Mouse (Mus musculus) cerebellum, postnatal 25 days (tissue): Measurements from ENCODE around the gene Zfr2.

ENCODE experiments used
- DNase-seq, 2 experiments: peaks; one replicate each; pipeline ENCODE4 v3.0.0; 2021; ENCODE audit warnings: mixed read lengths in 2 of 2

Gene Zfr2

DNA sequence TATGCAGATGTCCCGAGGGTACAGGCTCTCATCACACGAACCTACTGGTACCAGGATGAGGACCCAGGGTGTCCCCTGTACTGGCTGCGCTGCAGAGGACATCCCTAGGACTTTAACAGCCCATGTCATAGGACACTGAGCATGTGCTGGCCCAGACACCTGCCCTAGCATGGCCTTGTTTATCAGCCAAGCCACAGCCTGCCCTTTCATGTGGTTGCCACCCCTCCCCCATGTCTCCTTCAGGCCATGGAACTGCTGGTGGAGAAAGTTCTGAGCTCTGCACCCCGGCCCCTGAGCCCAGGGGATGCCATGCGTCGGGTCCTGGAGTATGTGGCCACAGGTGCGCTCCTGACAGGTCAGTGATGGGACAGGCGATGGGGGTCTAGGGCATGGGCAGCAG, 16.5 kb downstream of the Zfr2 start:
- DNase-seq = no peak

DNA sequence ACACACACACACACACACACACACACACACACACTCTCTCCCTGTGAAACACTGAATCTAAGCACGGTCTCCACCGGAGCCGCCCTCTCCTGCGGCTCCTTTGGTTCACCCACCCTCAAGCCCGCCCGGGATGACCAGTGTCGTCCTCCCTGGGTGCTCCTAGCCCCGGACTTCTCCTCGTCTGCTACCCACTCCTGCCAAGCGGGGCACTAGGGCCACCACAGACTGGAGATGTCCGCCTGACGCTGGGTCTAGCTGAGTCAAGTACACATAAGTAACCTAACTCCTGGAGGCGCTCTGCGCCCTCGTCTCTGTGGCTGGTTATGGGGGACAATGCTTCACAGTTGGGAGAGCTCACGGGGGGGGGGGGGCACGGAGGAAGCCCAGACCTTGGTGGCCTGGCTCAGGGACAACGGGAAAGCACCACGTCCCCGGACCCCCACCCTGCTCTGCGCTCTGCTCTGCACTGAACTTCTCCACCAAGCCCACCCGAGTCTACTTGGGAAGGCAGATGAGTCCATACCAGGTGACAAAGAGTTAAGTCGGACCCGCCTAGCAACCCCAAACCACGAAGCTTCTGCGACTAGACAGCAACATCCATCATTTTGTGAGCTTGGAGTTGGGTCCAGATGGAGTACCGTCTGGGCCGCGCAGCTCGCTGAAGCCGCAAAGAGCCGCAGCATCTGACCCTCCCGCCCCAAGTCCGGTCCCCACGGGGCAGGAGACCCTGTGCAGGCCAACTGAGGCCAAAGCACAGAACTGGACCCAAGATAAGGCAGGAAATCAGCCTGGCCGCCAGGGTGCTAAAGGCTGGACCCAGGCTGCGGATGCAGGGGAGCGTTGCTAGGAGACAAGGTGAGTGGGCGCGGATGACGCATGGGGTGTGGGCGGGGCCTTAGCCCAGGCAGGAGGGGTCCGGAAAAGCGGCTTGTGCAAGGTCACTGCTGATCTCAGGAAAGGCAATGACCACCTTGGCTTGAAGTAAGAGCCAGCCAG, 19.8 kb downstream of the Zfr2 start, which contains the start of gene Matk:
Gene Matk (plus strand): TSS at position 512 of the 996 bp plus-strand sequence.
- DNase-seq = peak; percentile 75 to 83

DNA sequence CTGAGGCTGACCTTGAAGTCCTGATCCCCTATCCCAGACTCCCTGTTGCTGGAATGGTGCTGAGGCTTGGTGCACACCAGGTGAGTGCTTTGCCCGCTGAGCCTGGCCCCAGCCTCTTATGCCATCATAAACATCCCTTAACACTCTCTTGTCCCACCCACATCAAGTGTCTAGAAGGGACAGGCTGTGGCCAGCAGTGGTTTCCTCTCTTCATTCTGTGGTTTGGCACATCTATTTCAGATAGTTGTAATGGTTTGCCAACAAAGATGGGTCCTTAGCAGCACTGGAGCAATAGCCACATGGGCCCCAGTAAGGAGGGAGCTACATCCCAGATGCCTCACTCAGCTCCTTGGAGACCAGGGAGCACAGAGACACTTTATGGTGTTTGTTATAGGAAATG, 21.9 kb downstream of the Zfr2 start:
- no peak for DNase-seq

DNA sequence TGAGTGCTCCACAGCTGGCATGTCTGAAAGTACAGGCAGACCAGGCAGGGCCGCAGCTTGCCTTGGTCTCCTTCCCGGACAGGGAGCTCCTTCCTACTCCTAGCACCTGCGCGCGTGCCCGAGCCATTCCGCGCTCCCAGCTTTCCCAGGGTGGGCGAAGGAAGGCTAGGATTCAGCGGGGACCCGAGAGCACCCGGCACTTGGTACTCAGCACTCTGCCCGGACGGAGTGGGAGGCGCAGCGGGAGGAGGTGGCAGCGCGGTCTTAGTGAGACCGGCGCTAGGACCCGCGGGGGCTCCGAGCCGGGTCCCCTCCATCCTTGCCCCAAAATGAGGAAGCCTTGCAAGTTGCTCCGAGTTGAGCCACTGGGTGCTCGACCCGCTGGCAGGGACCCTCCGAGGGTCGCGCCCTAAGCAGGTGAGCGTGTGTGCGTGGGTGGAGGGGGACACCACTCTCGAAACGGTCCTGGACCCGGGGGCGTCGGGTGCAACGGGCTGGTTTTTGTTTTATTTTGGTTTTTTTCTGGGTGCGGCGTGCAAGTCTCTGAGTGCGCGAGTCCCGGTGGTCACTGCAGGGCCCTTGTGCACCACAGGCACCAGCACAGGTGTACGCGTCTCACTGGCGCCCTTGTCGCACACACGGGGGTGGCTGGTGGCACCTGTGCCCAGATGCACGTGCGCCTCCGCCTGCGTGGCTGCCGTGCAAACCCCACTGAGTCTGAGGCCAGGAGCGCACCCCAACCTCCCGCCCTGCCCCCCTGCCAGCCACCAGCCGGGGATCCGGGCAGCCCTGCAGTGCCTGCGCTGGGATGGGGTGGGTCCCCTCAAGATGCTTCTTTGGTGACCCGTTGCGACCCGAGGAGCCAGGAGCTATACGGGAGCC, 24.4 kb downstream of the Zfr2 start:
- DNase-seq = peak; percentile 67 to 69

DNA sequence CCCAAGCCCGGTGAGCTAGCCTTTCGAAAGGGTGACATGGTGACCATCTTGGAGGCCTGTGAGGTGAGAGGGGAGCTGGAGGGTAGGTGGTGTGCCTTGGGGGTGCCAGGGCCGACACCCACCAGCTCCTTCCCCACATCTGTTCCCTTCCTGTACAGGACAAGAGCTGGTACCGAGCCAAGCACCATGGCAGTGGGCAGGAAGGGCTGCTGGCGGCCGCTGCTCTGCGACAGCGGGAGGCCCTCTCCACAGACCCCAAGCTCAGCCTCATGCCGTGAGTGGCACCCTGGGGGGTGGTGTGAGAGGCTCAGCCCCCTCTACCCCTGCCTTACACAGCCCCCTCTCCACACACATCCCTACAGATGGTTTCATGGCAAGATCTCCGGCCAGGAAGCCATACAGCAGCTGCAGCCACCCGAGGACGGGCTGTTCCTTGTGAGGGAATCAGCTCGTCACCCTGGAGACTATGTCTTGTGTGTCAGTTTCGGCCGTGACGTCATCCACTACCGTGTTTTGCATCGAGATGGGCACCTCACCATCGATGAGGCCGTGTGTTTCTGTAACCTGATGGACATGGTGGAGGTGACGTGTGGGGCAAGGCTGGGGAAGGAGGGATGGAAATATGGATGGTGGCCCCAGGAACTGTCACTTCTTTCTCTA, 26.4 kb downstream of the Zfr2 start:
- peak in 1 of 2 experiments; percentile 46 for DNase-seq

DNA sequence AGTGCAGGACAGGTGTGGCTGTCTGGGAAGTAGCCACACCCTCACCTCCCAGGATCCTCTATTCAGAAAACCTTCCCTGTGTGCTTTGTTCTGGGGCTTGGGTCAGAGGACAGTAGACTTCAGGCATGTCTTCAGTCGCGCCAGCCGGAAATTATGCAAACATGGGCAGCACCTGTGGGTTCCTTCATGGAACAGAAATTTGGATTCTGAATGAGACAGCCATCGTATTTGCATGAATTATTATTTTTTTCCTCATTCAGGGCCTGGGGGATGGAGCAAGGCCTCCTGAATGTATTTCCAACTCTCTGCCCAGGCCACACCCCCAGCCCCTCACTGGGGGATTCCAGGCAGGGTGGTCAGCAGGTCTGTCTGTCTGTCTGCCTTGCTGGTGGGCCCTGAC, 28.1 kb downstream of the Zfr2 start:
- DNase-seq = no peak

DNA sequence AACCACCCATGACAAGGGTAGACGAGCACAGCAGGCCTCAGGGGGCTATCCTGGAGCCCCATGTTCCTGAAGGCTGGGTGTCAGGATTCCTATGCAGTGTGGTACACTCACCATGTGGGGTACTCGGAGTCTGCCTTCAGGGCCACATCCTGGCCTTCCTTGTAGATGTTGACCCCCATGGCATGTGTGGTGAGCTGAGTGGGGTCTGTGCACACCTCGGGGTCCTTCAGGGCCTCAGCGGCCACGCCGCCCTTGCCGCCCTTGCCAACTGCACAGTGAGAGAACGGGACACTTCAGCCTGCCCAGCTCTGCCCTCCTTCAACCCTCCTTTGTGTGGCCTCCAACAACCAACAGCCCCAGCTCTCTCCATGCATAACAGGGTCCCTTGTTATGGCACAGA, 32.6 kb downstream of the Zfr2 start:
- peak in 1 of 2 experiments; percentile 43 for DNase-seq

DNA sequence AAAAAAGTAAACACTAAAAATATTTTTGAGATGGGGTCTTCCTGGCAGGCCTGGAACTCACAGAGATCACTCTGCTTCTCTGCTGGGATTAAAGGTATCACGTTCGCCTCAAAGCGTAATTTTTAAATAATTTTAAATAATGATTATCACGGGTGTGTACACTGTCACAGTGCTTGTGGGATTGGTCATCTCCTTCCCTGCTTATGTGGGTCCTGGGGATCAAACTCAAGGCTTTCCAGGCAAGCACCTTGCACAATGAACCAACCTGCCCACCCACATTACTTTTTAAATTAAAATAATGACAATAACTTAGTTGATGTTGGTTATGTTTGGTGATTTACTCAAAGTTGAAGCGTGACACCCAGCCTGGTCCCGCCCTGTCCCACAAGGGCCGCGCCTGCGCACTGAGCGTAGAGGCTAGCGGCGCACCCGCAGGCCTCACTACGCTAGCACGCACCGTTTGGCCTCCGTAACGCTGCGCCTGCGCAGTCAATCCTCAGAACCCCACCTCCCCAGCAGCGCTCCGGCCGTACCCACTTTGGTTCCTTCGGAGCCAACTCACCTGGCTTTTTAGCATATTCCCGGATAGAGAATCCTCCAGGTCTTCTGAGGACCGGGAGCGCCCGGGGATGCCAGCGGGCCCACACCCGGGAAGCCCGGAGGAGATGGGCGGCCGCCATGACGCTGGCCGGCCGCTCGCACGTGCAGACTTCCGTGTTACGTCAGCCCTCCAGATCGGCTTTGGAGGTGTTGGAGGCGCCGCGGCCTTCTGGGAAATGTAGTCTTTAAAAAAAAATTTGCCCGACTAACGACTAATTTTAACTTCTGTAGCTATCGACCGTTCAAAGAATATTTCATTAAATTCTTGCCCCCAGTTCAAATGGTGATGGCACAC, 33.5 kb downstream of the Zfr2 start, which contains the start of the genes Mrpl54 and Apba3:
Gene Mrpl54 (minus strand): TSS at position 724 of the 895 bp plus-strand sequence.
Gene Apba3 (plus strand): TSS at position 750 of the 895 bp plus-strand sequence.
- peak; percentile 98 to 99 for DNase-seq

DNA sequence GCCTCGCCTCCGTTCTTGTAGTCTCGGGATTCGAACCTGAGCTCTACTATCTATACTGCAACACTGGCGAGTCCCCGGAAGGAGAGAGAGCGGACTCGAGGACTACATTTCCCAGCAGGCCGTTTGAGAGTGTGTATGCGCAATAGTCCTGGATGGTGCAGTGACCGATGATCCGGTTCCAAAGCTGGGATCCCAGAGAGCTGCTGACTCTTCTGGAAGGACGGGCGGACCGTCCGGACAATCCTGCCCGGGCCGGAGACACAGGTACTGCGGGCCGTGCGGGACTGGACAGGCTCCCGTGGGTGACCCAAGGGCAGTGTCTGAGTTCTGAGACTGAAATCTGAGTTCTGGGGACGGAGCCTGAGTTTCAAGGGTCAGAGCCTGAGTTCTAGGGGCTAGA, 35.1 kb downstream of the Zfr2 start:
- DNase-seq = peak; percentile 84 to 88

DNA sequence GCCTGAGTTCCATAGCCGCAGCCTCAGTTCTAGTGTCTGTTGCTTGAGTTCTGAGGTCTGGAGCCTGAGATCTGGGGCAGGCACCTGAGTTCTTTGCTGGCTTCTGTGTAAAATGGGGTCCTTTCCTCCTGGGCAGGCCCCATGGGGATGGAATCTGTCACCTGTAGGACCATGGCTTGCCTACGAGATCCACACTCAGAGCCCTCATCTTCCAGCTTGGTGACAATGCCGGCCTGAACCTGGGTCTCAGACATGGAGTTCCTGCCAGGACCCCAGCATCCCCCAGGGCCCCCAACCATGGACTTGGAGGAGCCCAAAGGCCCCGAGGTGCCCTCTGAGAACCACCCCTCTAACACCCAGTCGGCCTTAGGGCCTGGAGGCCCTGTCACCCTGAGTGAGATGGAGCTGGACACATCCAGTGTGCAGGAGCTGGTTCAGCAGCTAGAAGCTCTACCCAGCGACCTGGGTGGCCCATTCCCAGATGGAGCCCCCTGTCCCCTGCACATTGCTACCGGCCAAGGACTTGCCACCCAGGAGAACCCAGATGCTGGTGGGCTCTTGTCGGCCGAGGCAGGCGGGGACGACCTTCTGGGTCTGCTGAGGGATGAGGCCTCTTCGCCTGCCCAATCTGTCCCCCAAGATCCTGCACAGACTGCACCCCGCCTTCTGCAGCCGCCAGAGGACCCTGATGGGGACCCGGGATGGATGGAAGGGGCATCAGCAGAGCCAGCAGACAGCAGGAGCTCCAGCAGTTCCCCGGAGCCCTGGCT, 35.9 kb downstream of the Zfr2 start:
- peak in 1 of 2 experiments; percentile 39 for DNase-seq

DNA sequence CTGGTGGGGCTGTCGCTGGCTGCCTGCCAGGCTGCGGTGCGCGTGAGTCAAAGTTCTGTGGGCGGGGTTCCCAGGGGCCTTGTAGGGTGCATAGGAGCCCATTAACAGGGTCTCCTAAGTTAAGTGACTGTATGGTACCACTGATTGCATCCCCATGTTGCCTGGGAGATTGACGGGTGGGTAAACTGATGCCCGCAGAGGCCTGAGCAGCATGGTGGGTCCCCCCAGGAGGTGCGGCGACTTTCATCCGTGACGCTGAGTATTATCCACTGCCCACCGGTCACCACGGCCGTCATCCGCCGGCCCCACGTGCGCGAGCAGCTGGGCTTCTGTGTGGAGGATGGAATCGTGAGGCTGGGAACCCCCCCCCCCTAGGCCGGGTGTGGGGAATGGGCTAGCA, 39.4 kb downstream of the Zfr2 start:
- DNase-seq = peak in 1 of 2 experiments; percentile 43

DNA sequence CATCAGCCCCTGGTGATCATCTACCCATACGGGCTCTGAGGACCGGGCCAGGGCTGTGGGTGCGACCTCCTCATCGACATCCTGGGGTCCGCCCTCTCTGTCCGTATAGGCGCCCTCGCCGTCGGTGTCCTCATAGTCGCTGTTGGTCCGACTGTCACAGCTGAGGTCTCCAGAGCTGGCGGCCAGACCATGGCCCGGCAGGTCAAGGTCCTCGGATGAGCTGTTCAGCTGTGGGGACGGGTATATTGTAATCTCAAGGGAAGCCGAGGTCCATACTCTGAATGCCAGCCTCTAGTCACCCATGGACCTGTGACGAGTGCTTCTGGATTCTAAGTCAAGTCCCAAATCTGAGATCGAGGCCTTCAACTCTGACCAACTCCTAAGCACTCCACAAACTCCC, 40.9 kb downstream of the Zfr2 start:
- DNase-seq = no peak

DNA sequence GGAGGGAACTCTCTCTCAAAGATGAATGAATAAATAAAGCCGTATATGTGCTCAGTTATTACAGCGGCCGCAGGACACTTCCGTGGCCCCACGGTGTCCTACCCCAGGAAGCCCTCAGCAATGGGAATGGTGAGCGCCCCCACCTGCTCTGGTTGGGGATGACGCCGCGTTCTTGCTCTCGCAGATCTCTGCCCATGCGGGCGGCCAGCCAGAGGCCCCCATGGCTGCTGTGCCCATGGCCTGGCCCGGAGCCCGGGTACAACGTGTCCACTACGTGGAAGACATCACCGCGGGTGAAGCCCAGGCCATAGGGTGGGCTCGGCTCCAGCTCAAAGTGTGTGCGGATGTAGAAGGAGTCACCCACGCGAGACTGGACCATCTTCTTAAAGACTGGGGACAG, 44.7 kb downstream of the Zfr2 start:
- peak; percentile 45 to 68 for DNase-seq

DNA sequence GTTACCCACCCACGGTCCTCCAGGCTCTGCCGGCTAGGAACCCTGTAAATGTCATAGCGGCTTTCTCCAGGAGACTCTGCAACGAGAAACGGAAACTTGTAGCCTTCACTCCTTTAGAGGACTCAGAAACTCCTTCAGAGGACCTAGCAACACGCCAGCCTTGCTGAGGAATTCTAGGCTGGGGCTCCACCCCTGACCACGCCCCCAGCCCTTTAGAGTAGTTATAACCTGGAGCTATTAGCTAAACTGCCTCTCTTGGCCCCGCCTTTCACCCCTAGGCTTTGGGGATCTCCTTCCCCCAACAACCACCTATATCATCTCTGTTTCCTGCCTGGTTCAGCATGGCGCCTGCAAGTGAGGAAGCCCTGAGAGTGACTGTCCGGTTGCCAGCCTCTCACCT, 46.5 kb downstream of the Zfr2 start:
- DNase-seq = no peak

DNA sequence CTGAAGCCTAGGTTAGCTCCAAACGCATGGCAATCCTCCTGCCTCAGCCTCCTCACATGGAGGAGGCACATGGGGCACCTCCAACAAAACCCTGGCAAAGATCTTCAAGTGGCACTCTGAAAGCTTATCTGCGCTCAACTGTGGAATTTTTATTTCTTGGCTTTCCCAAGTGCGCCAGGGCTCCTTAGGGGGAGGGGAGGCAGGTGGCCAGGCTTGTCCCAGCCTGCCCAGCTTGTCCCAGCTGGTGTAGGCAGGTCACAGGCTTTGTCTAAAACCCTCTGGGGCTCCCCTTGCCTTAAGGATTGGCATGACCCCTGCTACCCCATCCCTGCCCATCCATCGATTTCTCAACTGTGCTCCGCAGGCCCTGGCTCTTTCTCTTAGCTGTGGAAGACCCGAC, 51.2 kb downstream of the Zfr2 start:
- no peak for DNase-seq

DNA sequence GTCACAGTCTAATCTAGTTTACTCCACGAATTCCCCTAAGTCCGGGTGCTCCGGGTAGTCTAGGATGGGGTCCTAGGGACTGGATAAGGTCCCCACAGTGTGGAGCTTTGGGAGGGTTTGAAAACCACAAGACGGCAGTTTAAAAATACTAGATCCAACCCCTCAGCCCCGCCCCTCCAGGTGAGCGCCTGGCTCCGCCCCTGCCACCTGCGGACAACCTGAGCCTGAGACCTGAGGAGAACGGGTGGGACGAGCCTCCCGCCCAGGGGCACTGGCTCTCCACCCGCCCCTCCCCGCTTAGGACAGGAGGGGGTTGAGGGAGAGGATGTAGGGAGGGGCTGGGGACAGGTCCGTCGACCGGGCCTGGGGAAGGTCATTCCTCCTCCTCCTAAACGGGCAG, 51.8 kb downstream of the Zfr2 start:
- peak in 1 of 2 experiments; percentile 45 for DNase-seq

DNA sequence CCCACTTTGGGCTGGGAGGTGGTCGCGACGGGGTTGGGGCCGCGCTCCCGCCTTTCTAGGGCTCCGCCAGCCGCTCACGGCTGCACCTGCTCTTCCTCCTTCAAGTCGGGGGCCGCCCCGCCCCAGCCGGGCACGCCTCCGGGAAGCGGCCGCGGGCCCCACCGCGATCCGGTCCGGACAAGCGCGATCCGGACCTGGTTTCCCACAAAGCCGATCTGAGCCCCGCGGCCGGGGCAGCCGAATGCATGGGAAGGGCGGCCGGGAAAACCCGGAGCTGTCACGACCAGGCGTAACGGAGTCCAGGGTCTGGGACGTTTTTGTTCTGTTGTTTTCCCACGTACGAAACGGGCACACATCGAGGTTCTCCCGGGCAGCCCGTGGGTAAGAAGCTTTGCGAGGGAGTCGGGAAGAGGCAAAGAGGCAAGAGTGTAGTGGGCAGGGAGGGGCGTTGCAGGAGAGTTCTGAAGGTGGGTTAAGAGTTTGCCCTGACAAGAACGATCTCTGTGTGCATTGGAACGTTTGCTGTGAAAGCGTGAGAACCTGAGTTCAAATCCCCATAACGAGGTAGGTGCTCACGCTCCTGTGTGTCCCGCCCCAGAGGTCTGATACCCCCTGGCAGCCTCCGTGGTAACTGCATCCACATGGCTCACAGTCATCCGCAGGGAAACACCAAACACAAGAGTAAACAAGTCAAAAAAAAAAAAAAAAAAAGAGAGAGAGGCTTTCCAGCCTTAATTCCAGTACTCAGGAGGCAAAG, 52.9 kb downstream of the Zfr2 start:
- peak; percentile 90 to 96 for DNase-seq

DNA sequence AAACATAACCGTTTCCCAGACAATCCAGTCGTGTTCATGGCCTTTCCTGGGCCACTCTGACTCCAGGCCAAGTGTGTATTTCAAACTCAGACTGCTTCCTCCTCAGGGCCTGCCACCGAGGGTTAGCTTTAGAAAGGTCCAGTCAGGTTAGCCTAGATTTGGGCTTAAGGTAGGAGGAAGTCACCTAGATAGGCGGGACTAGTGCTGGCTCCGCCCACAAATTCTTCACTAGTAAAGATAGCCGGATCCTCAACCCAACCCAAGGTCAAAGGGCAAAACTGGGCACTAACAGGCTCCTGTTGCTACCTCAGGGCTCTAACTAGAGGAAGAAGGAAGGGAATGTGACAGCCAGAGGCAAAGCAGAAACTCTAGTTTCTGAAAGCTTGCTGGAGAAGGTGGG, 53.6 kb downstream of the Zfr2 start:
- no peak for DNase-seq

DNA sequence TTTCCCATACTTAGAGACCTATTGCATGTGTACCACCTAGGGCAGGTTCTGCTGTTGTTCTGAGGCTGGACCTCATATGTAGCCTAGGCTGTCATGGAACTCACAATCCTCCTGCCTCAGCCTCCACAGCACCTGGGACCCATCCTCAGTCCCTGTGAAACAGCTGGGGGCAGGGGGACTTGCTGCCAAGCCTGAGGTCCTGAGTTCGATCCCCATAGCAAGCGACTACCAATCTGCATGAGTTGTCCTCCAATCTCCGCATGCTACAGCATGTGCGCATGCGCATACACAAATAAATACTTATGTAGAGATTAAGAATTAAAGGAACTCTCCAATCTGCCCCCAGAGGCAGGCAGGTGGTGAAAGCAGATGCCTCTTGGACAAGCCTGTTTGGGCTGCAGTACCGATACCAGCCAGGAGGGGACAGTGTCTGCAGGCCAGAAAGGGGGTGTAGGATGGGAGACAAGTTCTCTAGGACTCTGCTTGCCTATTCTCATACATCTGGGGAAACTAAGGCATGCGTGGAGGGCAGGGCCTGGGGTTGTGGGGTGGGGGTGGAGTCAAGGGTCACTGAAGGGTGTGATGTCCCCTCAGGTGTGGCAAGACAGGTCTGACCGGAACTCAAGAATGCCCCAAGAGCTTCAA, 54.7 kb downstream of the Zfr2 start:
- peak; percentile 62 to 79 for DNase-seq
